Mouse (Mus musculus) kidney, embryonic 15.5 days (tissue): ENCODE results near the gene Tns1. TPM values are rescaled to one million over a fixed set of nuclear protein-coding genes. Genes with fewer than 3 reads are reported as not detected.

Source experiments
- ATAC-seq: fragments of 200-750 bp; cut with Nextera tagmentation; replicated peaks from 2 replicates; pipeline ENCODE4 v1.8.0; 2017; ENCODE audit warnings: moderate TSS enrichment; ENCODE audit not compliant: low FRiP score
- H3K27ac ChIP-seq: fragments of 300-500 bp; sonication (generic); 2 replicates; pipeline ENCODE4 v1.5.1; 2015; ENCODE audit warnings: mild to moderate bottlenecking, inconsistent platforms
- H3K27me3 ChIP-seq: fragments of 300-500 bp; sonication (generic); 2 replicates; pipeline ENCODE4 v1.6.1; 2015; ENCODE audit warnings: inconsistent platforms
- H3K36me3 ChIP-seq: fragments of 300-500 bp; sonication (generic); 2 replicates; pipeline ENCODE4 v1.6.1; 2015; ENCODE audit warnings: inconsistent platforms
- H3K4me1 ChIP-seq: fragments of 300-500 bp; sonication (generic); 2 replicates; pipeline ENCODE4 v1.6.1; 2015; ENCODE audit warnings: inconsistent platforms
- H3K4me2 ChIP-seq: fragments of 300-500 bp; sonication (generic); 2 replicates; pipeline ENCODE4 v1.6.1; 2015; ENCODE audit warnings: moderate library complexity, mild to moderate bottlenecking, inconsistent platforms
- H3K4me3 ChIP-seq: fragments of 300-500 bp; sonication (generic); replicated peaks from 2 replicates; pipeline ENCODE4 v1.5.1; 2015; ENCODE audit warnings: mild to moderate bottlenecking, inconsistent platforms
- H3K9ac ChIP-seq: fragments of 300-500 bp; sonication (generic); 2 replicates; pipeline ENCODE4 v1.6.1; 2015; ENCODE audit warnings: mild to moderate bottlenecking, inconsistent platforms
- H3K9me3 ChIP-seq: fragments of 300-500 bp; sonication (generic); replicated peaks from 2 replicates; pipeline ENCODE4 v1.6.1; 2016; ENCODE audit warnings: inconsistent platforms
- WGBS: fragments of 180-500 bp; shearing (Covaris S2); methylation state at CpG from one replicate; pipeline ENCODE4 v1.1.7; 2015; ENCODE audit warnings: mixed read lengths; 5-methylcytosine and 5-hydroxymethylcytosine counted together
- polyA plus RNA-seq: library from polyadenylated mRNA; unstranded; fragments of >200 nt; fragmentation: Nextera tagmentation; extraction: Ambion mirVana; gene quantifications from 2 replicates; pipeline ENCODE4 v1.2.1, GENCODE M21; 2015

Gene Tns1
- polyA plus RNA-seq, 1 experiment from 2014 or later: 70.9 TPM

- H3K36me3 ChIP-seq: no peaks in the 10 kb centered on the region
- no peak for ATAC-seq
- no peaks in the 10 kb centered on the region for H3K9me3 ChIP-seq
- no peak overlapping the region for H3K4me2 ChIP-seq
- 0 out of 2 replicates have a peak overlapping the region, but pooled peaks have one; percentile 41 for H3K27ac ChIP-seq
- 62% methylated on average over 2 of the region's 2 CpGs for WGBS
- no peak overlapping the region for H3K9ac ChIP-seq
- no peaks in the 10 kb centered on the region for H3K27me3 ChIP-seq
- H3K4me3 ChIP-seq: no peak overlapping the region
- peaks cover 46% of the 10 kb centered on the region for H3K4me1 ChIP-seq
Observed at GRCm38 (mm10) chr1:74053068-74053467, 71.2 kb downstream of the Tns1 start.

GRCm38 (mm10) chr1:74051349-74051748 lies 72.9 kb downstream of the Tns1 start:
- Histone ChIP-seq H3K27ac (no peak overlapping the region), H3K4me3 (no peak overlapping the region), H3K4me2 (no peak overlapping the region), H3K9ac (no peak overlapping the region), H3K4me1 (peaks cover 52% of the 10 kb centered on the region), H3K36me3 (no peaks in the 10 kb centered on the region), H3K9me3 (no peaks in the 10 kb centered on the region), H3K27me3 (no peaks in the 10 kb centered on the region)
- ATAC-seq: no peak; the same call in 1 of the 2 replicates
- 26% methylated on average over 2 of the region's 2 CpGs for WGBS

GRCm38 (mm10) chr1:74049430-74049829 lies 74.8 kb downstream of the Tns1 start:
- no peak overlapping the region for H3K4me3 ChIP-seq
- H3K36me3 ChIP-seq: no peaks in the 10 kb centered on the region
- no peak overlapping the region for H3K27ac ChIP-seq
- no peak overlapping the region for H3K4me2 ChIP-seq
- ATAC-seq: no peak
- peaks cover 55% of the 10 kb centered on the region for H3K4me1 ChIP-seq
- H3K9ac ChIP-seq: no peak overlapping the region
- no peaks in the 10 kb centered on the region for H3K27me3 ChIP-seq
- no peaks in the 10 kb centered on the region for H3K9me3 ChIP-seq
- WGBS: 81% methylated on average over 17 of the region's 17 CpGs

GRCm38 (mm10) chr1:74047722-74048121 lies 76.5 kb downstream of the Tns1 start:
- no peak for ATAC-seq
- H3K27ac ChIP-seq: peak overlapping the region; percentile 64
- H3K27me3 ChIP-seq: no peaks in the 10 kb centered on the region
- 64% methylated on average over 6 of the region's 6 CpGs for WGBS
- H3K9me3 ChIP-seq: no peaks in the 10 kb centered on the region
- H3K4me1 ChIP-seq: peaks cover 55% of the 10 kb centered on the region
- H3K4me3 ChIP-seq: no peak overlapping the region
- no peaks in the 10 kb centered on the region for H3K36me3 ChIP-seq
- no peak overlapping the region for H3K4me2 ChIP-seq
- no peak overlapping the region for H3K9ac ChIP-seq

GRCm38 (mm10) chr1:74047311-74047710 lies 76.9 kb downstream of the Tns1 start:
- H3K4me3 ChIP-seq: no peak overlapping the region
- no peaks in the 10 kb centered on the region for H3K36me3 ChIP-seq
- no peaks in the 10 kb centered on the region for H3K9me3 ChIP-seq
- peak overlapping the region; percentile 64 for H3K27ac ChIP-seq
- ATAC-seq: no peak
- H3K27me3 ChIP-seq: no peaks in the 10 kb centered on the region
- 44% methylated on average over 2 of the region's 2 CpGs for WGBS
- H3K4me2 ChIP-seq: no peak overlapping the region
- 0 out of 2 replicates have a peak overlapping the region, but pooled peaks have one; percentile 11 for H3K9ac ChIP-seq
- peaks cover 56% of the 10 kb centered on the region for H3K4me1 ChIP-seq

GRCm38 (mm10) chr1:74045034-74045433 lies 79.2 kb downstream of the Tns1 start:
- Histone ChIP-seq H3K4me2 (no peak overlapping the region), H3K9ac (no peak overlapping the region), H3K9me3 (no peaks in the 10 kb centered on the region), H3K27me3 (no peaks in the 10 kb centered on the region), H3K4me1 (peaks cover 68% of the 10 kb centered on the region), H3K36me3 (no peaks in the 10 kb centered on the region), H3K27ac (no peak overlapping the region), H3K4me3 (no peak overlapping the region)
- no peak for ATAC-seq
- WGBS: 83% methylated on average over 2 of the region's 2 CpGs

- H3K36me3 ChIP-seq: no peaks in the 10 kb centered on the region
- no peaks in the 10 kb centered on the region for H3K27me3 ChIP-seq
- WGBS: 47% methylated on average over 1 of the region's 1 CpGs
- H3K4me2 ChIP-seq: no peak overlapping the region
- no peak for ATAC-seq
- H3K27ac ChIP-seq: no peak overlapping the region
- H3K9ac ChIP-seq: no peak overlapping the region
- no peak overlapping the region for H3K4me3 ChIP-seq
- no peaks in the 10 kb centered on the region for H3K9me3 ChIP-seq
- peaks cover 67% of the 10 kb centered on the region for H3K4me1 ChIP-seq
Observed at GRCm38 (mm10) chr1:74044421-74044820, 79.8 kb downstream of the Tns1 start.

GRCm38 (mm10) chr1:74043584-74044105 lies 80.6 kb downstream of the Tns1 start:
- no peak overlapping the region for H3K4me3 ChIP-seq
- no peak overlapping the region for H3K9ac ChIP-seq
- no peak for ATAC-seq
- no peaks in the 10 kb centered on the region for H3K36me3 ChIP-seq
- no peak overlapping the region for H3K4me2 ChIP-seq
- H3K27me3 ChIP-seq: no peaks in the 10 kb centered on the region
- no peaks in the 10 kb centered on the region for H3K9me3 ChIP-seq
- H3K27ac ChIP-seq: no peak overlapping the region
- H3K4me1 ChIP-seq: peaks cover 65% of the 10 kb centered on the region
- WGBS: 66% methylated on average over 4 of the region's 4 CpGs

- Histone ChIP-seq H3K4me2 (no peak overlapping the region), H3K4me3 (no peak overlapping the region), H3K36me3 (no peaks in the 10 kb centered on the region), H3K9me3 (no peaks in the 10 kb centered on the region), H3K27ac (0 out of 2 replicates have a peak overlapping the region, but pooled peaks have one; percentile 41), H3K9ac (no peak overlapping the region), H3K4me1 (peaks cover 64% of the 10 kb centered on the region), H3K27me3 (no peaks in the 10 kb centered on the region)
- ATAC-seq: no peak
- 54% methylated on average over 3 of the region's 3 CpGs for WGBS
Observed at GRCm38 (mm10) chr1:74042711-74043467, 81.4 kb downstream of the Tns1 start.

- 19% methylated on average over 8 of the region's 8 CpGs for WGBS
- H3K27me3 ChIP-seq: no peaks in the 10 kb centered on the region
- H3K4me2 ChIP-seq: 0 out of 2 replicates have a peak overlapping the region, but pooled peaks have one; percentile 26
- H3K9ac ChIP-seq: no peak overlapping the region
- no peak overlapping the region for H3K4me3 ChIP-seq
- H3K36me3 ChIP-seq: no peaks in the 10 kb centered on the region
- peak overlapping the region; percentile 41; the same call in 1 of the 2 replicates for H3K27ac ChIP-seq
- no peaks in the 10 kb centered on the region for H3K9me3 ChIP-seq
- peaks cover 64% of the 10 kb centered on the region for H3K4me1 ChIP-seq
- 0 out of 2 replicates have a peak, but pooled peaks have one; percentile 10 for ATAC-seq
Observed at GRCm38 (mm10) chr1:74041692-74042091, 82.6 kb downstream of the Tns1 start.

GRCm38 (mm10) chr1:74041178-74041577 lies 83.1 kb downstream of the Tns1 start:
- ATAC-seq: no peak
- Histone ChIP-seq H3K27ac (peak overlapping the region; percentile 41; the same call in 1 of the 2 replicates), H3K4me2 (0 out of 2 replicates have a peak overlapping the region, but pooled peaks have one; percentile 26), H3K36me3 (no peaks in the 10 kb centered on the region), H3K4me3 (no peak overlapping the region), H3K9ac (no peak overlapping the region), H3K9me3 (no peaks in the 10 kb centered on the region), H3K4me1 (peaks cover 69% of the 10 kb centered on the region), H3K27me3 (no peaks in the 10 kb centered on the region)
- WGBS: 53% methylated on average over 7 of the region's 7 CpGs

GRCm38 (mm10) chr1:74036560-74037390 lies 87.5 kb downstream of the Tns1 start:
- Histone ChIP-seq H3K27ac (peak overlapping the region; percentile 92), H3K4me3 (peak overlapping the region; percentile 51)
- under 1% methylated on average over 37 of the region's 40 CpGs for WGBS

More at GRCm38 (mm10) chr1:74036560-74037390, 87.5 kb downstream of the Tns1 start:
- peaks cover 82% of the 10 kb centered on the region for H3K4me1 ChIP-seq
- H3K9me3 ChIP-seq: no peaks in the 10 kb centered on the region
- no peaks in the 10 kb centered on the region for H3K27me3 ChIP-seq
- H3K4me2 ChIP-seq: peak overlapping the region; percentile 65
- H3K36me3 ChIP-seq: no peaks in the 10 kb centered on the region
- peak overlapping the region; percentile 46 for H3K9ac ChIP-seq
- peak; percentile 80 for ATAC-seq
